Comparison of ENCODE assay signal across 8 mouse cellular contexts in genomic region chr6:122811771-122812600, GRCm38 (mm10). TPM values are rescaled to one million over a fixed set of nuclear protein-coding genes. Genes with fewer than 3 reads are reported as not detected.
DNase-seq lines count a peak whose midpoint lies in the region; ATAC-seq and TF ChIP-seq lines count a peak whose summit lies in the region.

No protein-coding gene starts in this region.

- peak overlapping the region; percentile 86 for H3K9ac ChIP-seq in heart, embryonic 13.5 days

- ATAC-seq in heart, embryonic 13.5 days (ENCODE audit: extremely low read depth, insufficient number of reproducible peaks, low FRiP score, low TSS enrichment) = no peak

- peak overlapping the region; percentile 83 for H3K4me2 ChIP-seq in heart, embryonic 13.5 days

- no peak for TF ChIP-seq CTCF in cortical plate, adult 2 months (IDR thresholded peaks at IDR 0.05; ENCODE audit: extremely low read depth, insufficient read depth, low read length)

- DNase-seq in 416B (ENCODE audit: low read depth) (peak; percentile 94), ES-CJ7 (ENCODE audit: low read depth, low spot score) (peak; percentile 74)
- peak; percentile 46 for DNase-seq in kidney, postnatal 14 days
- DNase-seq in spleen, adult 18-20 months = peak; percentile 22 to 41
- DNase-seq in layer of hippocampus, postnatal 36 days = no peak

- H3K4me1 ChIP-seq in cortical plate, adult 2 months (ENCODE audit: control insufficient read depth, insufficient read depth, low read length) = peaks cover 3% of the 10 kb centered on the region
- peaks cover 9% of the 10 kb centered on the region for H3K4me1 ChIP-seq in heart, embryonic 13.5 days
- peaks cover 38% of the 10 kb centered on the region for H3K4me1 ChIP-seq in megakaryocyte, embryonic 14.5 days

- H3K9me3 ChIP-seq in heart, embryonic 13.5 days = no peaks in the 10 kb centered on the region
- no peaks in the 10 kb centered on the region for H3K9me3 ChIP-seq in megakaryocyte, embryonic 14.5 days

- H3K27me3 ChIP-seq in heart, embryonic 13.5 days (replicated peaks) = no peaks in the 10 kb centered on the region
- H3K27me3 ChIP-seq in megakaryocyte, embryonic 14.5 days (replicated peaks) = no peaks in the 10 kb centered on the region

- 27% methylated on average over 16 of the region's 16 CpGs for WGBS in heart, embryonic 13.5 days

- H3K36me3 ChIP-seq in heart, embryonic 13.5 days = no peaks in the 10 kb centered on the region
- peaks cover 3% of the 10 kb centered on the region for H3K36me3 ChIP-seq in megakaryocyte, embryonic 14.5 days (replicated peaks; ENCODE audit: low read length)

- H3K4me3 ChIP-seq in cortical plate, adult 2 months (ENCODE audit: insufficient read depth, low read length) = peak overlapping the region; percentile 53
- H3K4me3 ChIP-seq in heart, embryonic 13.5 days = peak overlapping the region; percentile 72
- peak overlapping the region; percentile 93 for H3K4me3 ChIP-seq in megakaryocyte, embryonic 14.5 days (replicated peaks)

- peak overlapping the region; percentile 74 for H3K27ac ChIP-seq in cortical plate, adult 2 months (ENCODE audit: insufficient read depth, low read length)
- H3K27ac ChIP-seq in heart, embryonic 13.5 days (replicated peaks) = peak overlapping the region; percentile 100

- TF ChIP-seq POLR2A in cortical plate, adult 2 months (IDR thresholded peaks at IDR 0.05; ENCODE audit: extremely low read depth, insufficient read depth, low read length) = no peak

RNA-seq across cellular contexts. Expression of gene Foxj2, which starts 7.7 kb away (rescaled TPM):
- polyA plus RNA-seq in cortical plate, adult 2 months (2012; rRNA removed) = 12.7 and 13.1 TPM in 2 replicates
- polyA plus RNA-seq in heart, embryonic 13.5 days (2015; fragmentation: Nextera tagmentation; extraction: Ambion mirVana) = 4.8 and 5.6 TPM in 2 replicates
- 7.7 and 9.2 TPM in 2 replicates for polyA plus RNA-seq in megakaryocyte, embryonic 14.5 days (2012; ENCODE audit: insufficient read depth, low replicate concordance)
- total RNA-seq in layer of hippocampus, postnatal 36 days (2021) = 10 to 100 TPM; 26.5 to 30.3 TPM

RNA-seq across cellular contexts. Expression of gene Slc2a3, which starts 10.5 kb away (rescaled TPM):
- 100 and 101 TPM in 2 replicates for polyA plus RNA-seq in cortical plate, adult 2 months (2012; rRNA removed)
- 12.1 and 15.4 TPM in 2 replicates for polyA plus RNA-seq in heart, embryonic 13.5 days (2015; fragmentation: Nextera tagmentation; extraction: Ambion mirVana)
- polyA plus RNA-seq in megakaryocyte, embryonic 14.5 days (2012; ENCODE audit: insufficient read depth, low replicate concordance) = 188 and 291 TPM in 2 replicates
- total RNA-seq in layer of hippocampus, postnatal 36 days (2021) = 100 to 1,000 TPM; 110 to 121 TPM

RNA-seq across cellular contexts. Expression of gene C3ar1, which starts 44.0 kb away (rescaled TPM):
- polyA plus RNA-seq in cortical plate, adult 2 months (2012; rRNA removed) = 1.5 and 1.7 TPM in 2 replicates
- 2.4 and 3.0 TPM in 2 replicates for polyA plus RNA-seq in heart, embryonic 13.5 days (2015; fragmentation: Nextera tagmentation; extraction: Ambion mirVana)
- polyA plus RNA-seq in megakaryocyte, embryonic 14.5 days (2012; ENCODE audit: insufficient read depth, low replicate concordance) = 0.50 and 2.6 TPM in 2 replicates
- under 1 TPM; 0.47 to 0.63 TPM for total RNA-seq in layer of hippocampus, postnatal 36 days (2021)

Comparison
In these comparisons a context has a peak if more than half of its experiments do, and no peak if none do; other contexts are left out.
1. DNase-seq: peak in 416B (single experiment), ES-CJ7 (single experiment), kidney, postnatal 14 days (single experiment) and spleen, adult 18-20 months (2 of 2); none in layer of hippocampus, postnatal 36 days (0 of 2).
2. Peak in every context shown above with its lines, with median percentiles within 50 percentile points of each other: H3K4me3 ChIP-seq.